Mouse (Mus musculus) hindbrain, embryonic 14.5 days (tissue): ENCODE results near the gene Hist1h3e. TPM values are rescaled to one million over a fixed set of nuclear protein-coding genes. Genes with fewer than 3 reads are reported as not detected.
"Not testable (repeated sequence)": the region's sequence is repeated elsewhere in the genome, so short reads cannot be mapped to it uniquely, and the experiment has no call there.

Experiments
- ATAC-seq: fragments of 200-750 bp; cut with Nextera tagmentation; 2 replicates; pipeline ENCODE4 v1.8.0; 2017; ENCODE audit warnings: moderate number of reproducible peaks, mild to moderate bottlenecking, moderate TSS enrichment, moderate library complexity; ENCODE audit not compliant: low FRiP score
- DNase-seq: peaks from one replicate; pipeline ENCODE4 v3.0.0-alpha.2; 2015; ENCODE audit warnings: low spot score
- H3K27ac ChIP-seq: fragments of 300-500 bp; sonication (generic); 2 replicates; pipeline ENCODE4 v1.5.1; 2014; ENCODE audit warnings: mild to moderate bottlenecking, moderate library complexity
- H3K27me3 ChIP-seq: fragments of 300-500 bp; sonication (generic); 2 replicates; pipeline ENCODE4 v1.6.1; 2014; ENCODE audit warnings: mild to moderate bottlenecking, low read length, mixed read lengths; ENCODE audit not compliant: control insufficient read depth, insufficient read depth
- H3K36me3 ChIP-seq: fragments of 300-500 bp; sonication (generic); replicated peaks from 2 replicates; pipeline ENCODE4 v1.6.1; 2014; ENCODE audit not compliant: control insufficient read depth, insufficient read depth
- H3K4me1 ChIP-seq: fragments of 300-500 bp; sonication (generic); replicated peaks from 2 replicates; pipeline ENCODE4 v1.6.1; 2014; ENCODE audit warnings: antibody characterized with exemption, low read length, mixed read lengths; ENCODE audit not compliant: control insufficient read depth, insufficient read depth
- H3K4me2 ChIP-seq: fragments of 300-500 bp; sonication (generic); replicated peaks from 2 replicates; pipeline ENCODE4 v1.6.1; 2014; ENCODE audit warnings: mild to moderate bottlenecking, moderate library complexity
- H3K4me3 ChIP-seq: fragments of 300-500 bp; sonication (generic); replicated peaks from 2 replicates; pipeline ENCODE4 v1.5.1; 2014; ENCODE audit warnings: mild to moderate bottlenecking, low read length
- H3K9ac ChIP-seq: fragments of 300-500 bp; sonication (generic); 2 replicates; pipeline ENCODE4 v1.6.1; 2014
- H3K9me3 ChIP-seq: fragments of 300-500 bp; sonication (generic); 2 replicates; pipeline ENCODE4 v1.6.1; 2016; ENCODE audit warnings: low read length; ENCODE audit not compliant: control insufficient read depth
- WGBS: fragments of 180-500 bp; shearing (Covaris S2); extraction: QIAGEN DNeasy Blood & Tissue Kit; methylation state at CpG from one replicate; pipeline ENCODE4 v1.1.7; 2014; 5-methylcytosine and 5-hydroxymethylcytosine counted together
- polyA plus RNA-seq: library from polyadenylated mRNA; unstranded; fragments of >200 nt; fragmentation: Nextera tagmentation; extraction: Ambion mirVana; gene quantifications from 2 replicates; pipeline ENCODE4 v1.2.1, GENCODE M21; 2014

Hist1h3e gene
- polyA plus RNA-seq, 1 experiment from 2014 or later: 3.1 TPM

GRCm38 (mm10) chr13:23543965-23544786 is 18.0 kb downstream of the Hist1h3e start, which contains the start of gene Hist1h3f:
Gene Hist1h3f, plus strand, starts transcription at chr13:23544052.
- Histone ChIP-seq H3K4me3 (peak within 1 kb of the TSS; percentile 44), H3K36me3 (no peaks in the 10 kb centered on the region), H3K4me2 (peak within 1 kb of the TSS; percentile 82), H3K27me3 (no peaks in the 10 kb centered on the region), H3K9ac (peak within 1 kb of the TSS; percentile 63), H3K27ac (peak within 1 kb of the TSS; percentile 86), H3K9me3 (no peaks in the 10 kb centered on the region), H3K4me1 (0 out of 2 replicates have a peak, but pooled peaks cover 6% of the 10 kb centered on the region)
- WGBS: under 1% methylated on average over 22 of the region's 45 CpGs
- DNase-seq (peak; percentile 98), ATAC-seq (peak; percentile 95)

DNA sequence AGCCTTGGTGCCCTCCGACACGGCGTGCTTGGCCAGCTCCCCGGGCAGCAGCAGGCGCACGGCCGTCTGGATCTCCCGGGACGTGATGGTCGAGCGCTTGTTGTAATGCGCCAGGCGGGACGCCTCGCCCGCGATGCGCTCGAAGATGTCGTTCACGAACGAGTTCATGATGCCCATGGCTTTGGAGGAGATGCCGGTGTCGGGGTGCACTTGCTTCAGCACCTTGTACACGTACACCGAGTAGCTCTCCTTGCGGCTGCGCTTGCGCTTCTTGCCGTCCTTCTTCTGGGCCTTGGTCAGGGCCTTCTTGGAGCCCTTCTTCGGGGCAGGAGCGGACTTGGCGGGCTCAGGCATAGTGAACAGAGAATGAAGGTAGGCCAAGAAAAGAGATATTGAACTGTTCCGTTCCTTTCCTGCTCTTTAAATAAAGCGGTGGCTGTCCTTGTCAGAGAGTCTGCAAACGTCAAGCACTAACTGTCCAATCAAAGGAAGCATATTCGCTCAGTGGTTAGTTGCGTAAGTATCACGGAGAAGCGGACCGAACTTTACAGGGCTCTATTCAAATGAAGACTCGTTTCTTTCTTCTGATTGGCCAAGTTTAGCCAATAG is 19.1 kb downstream of the Hist1h3e start, which contains the start of gene Hist1h2bh:
Hist1h2bh (minus strand) TSS at position 394 of the 609 bp plus-strand sequence.
- peak; percentile 79 for DNase-seq
- H3K9me3 ChIP-seq, H3K27me3 ChIP-seq, H3K36me3 ChIP-seq, H3K4me1 ChIP-seq: not testable (repeated sequence)
- WGBS: under 1% methylated on average over 24 of the region's 42 CpGs
- peak within 1 kb of the TSS; percentile 56 for H3K9ac ChIP-seq
- peak within 1 kb of the TSS; percentile 82 for H3K4me2 ChIP-seq
- peak within 1 kb of the TSS; percentile 86; the same call in 1 of the 2 replicates for H3K27ac ChIP-seq
- ATAC-seq: peak; percentile 91
- peak within 1 kb of the TSS; percentile 44 for H3K4me3 ChIP-seq

DNA sequence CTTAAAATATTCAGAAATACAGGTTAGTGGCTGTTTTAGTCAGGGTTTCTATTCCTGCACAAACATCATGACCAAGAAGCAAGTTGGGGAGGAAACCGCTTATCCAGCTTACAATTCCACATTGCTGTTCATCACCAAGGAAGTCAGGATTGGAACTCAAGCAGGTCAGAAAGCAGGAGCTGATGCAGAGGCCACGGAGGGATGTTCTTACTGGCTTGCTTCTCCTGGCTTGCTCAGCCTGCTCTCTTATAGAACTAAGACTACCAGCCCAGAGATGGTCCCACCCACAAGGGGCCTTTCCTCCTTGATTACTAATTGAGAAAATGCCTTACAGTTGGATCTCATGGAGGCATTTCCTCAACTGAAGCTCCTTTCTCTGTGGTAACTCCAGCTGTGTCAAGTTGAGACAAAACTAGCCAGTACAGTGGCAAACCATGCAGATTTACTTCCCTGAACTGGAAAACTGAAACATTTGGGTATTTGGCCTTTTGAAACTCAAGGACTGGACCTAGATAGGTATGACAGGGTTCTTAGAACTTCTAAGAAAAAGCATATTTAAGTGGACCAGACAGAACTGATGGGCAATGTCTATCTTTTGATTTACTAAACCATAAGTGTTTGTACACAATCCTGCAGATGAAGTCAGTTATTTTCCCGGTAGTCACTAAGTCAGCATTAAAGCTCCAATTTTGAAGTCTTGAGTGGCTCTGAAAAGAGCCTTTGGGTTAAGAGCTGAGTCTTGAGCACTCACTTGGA is 19.8 kb downstream of the Hist1h3e start:
- not testable (repeated sequence) for H3K27me3 ChIP-seq, H3K36me3 ChIP-seq, DNase-seq, H3K4me1 ChIP-seq, H3K27ac ChIP-seq, ATAC-seq, H3K9me3 ChIP-seq
- Histone ChIP-seq H3K9ac (peak overlapping the region; percentile 56), H3K4me2 (peak overlapping the region; percentile 82), H3K4me3 (peak overlapping the region; percentile 44)
- 6% methylated on average over 3 of the region's 3 CpGs for WGBS

DNA sequence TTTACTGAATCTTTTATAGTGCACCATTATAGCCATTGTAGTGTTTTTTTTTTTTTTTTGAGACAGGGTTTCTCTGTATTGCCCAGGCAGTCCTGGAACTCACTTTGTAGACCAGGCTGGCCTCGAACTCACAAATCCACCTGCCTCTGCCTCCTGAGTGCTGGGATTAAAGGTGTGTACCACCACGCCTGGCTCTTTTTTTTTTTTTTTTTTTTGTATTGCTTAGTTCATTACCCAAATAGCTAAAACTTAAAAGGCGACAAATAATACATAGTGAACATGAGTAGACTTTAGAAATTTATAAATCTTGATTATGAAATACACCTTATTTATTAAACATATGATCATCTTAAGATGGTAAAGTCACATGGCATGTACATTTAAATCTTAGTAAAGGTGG is 20.7 kb downstream of the Hist1h3e start:
- no peak overlapping the region for H3K9ac ChIP-seq
- ATAC-seq: no peak
- H3K9me3 ChIP-seq: no peaks in the 10 kb centered on the region
- H3K27me3 ChIP-seq: no peaks in the 10 kb centered on the region
- WGBS: 87% methylated on average over 3 of the region's 3 CpGs
- H3K36me3 ChIP-seq: no peaks in the 10 kb centered on the region
- DNase-seq: no peak
- H3K4me2 ChIP-seq: no peak overlapping the region
- H3K4me3 ChIP-seq: no peak overlapping the region
- 0 out of 2 replicates have a peak, but pooled peaks cover 6% of the 10 kb centered on the region for H3K4me1 ChIP-seq
- H3K27ac ChIP-seq: no peak overlapping the region

- H3K9ac ChIP-seq, H3K27ac ChIP-seq, H3K4me1 ChIP-seq, ATAC-seq, H3K27me3 ChIP-seq, H3K4me2 ChIP-seq, DNase-seq, H3K9me3 ChIP-seq, H3K4me3 ChIP-seq, H3K36me3 ChIP-seq: not testable (repeated sequence)
- WGBS: 78% methylated on average over 1 of the region's 1 CpGs
These were observed 22.3 kb downstream of the Hist1h3e start for GRCm38 (mm10) chr13:23539821-23540220.

GRCm38 (mm10) chr13:23538249-23538648 is 23.9 kb downstream of the Hist1h3e start:
- Histone ChIP-seq H3K27ac (no peak overlapping the region), H3K9ac (no peak overlapping the region), H3K4me2 (no peak overlapping the region), H3K27me3 (no peaks in the 10 kb centered on the region), H3K4me1 (peaks cover 11% of the 10 kb centered on the region), H3K36me3 (no peaks in the 10 kb centered on the region), H3K9me3 (no peaks in the 10 kb centered on the region), H3K4me3 (no peak overlapping the region)
- 77% methylated on average over 5 of the region's 5 CpGs for WGBS
- DNase-seq (no peak), ATAC-seq (no peak)

DNA sequence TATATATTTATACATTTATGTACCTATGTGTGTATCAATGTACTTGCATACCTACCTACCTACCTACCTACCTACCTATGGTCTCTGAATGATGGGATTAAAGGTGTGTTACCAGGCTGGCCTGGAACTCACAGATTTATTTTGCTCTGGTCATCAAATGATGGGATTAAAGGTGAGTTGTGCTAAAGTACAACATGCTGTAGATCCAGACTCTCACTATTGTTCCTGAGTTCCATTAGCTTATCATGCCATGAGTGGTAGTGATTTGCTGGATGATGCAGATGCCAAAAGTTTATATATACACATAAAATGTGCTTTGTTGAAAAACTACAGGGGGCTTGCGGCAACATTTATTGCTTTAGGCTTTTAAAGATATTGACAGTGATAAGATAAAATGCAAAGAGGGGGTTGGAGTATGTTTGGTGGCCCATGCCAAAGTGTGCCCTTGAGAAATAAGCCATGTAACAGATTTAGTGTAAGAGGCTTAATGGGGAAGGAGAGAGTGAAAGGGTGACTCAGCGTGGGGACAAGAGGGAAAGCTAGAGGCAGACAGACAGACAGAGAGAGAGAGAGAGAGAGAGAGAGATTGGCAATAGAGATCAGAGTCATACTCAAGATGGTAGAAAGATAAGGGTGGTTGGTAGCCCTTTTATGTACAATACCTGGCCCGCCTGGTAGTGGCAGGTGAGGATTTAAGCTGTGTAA is 25.0 kb downstream of the Hist1h3e start:
- WGBS: 79% methylated on average over 3 of the region's 3 CpGs
- peak overlapping the region; percentile 55 for H3K4me2 ChIP-seq
- no peaks in the 10 kb centered on the region for H3K36me3 ChIP-seq
- no peaks in the 10 kb centered on the region for H3K9me3 ChIP-seq
- no peak overlapping the region for H3K4me3 ChIP-seq
- H3K4me1 ChIP-seq: peaks cover 19% of the 10 kb centered on the region
- no peaks in the 10 kb centered on the region for H3K27me3 ChIP-seq
- DNase-seq (no peak), ATAC-seq (no peak)
- no peak overlapping the region for H3K9ac ChIP-seq
- no peak overlapping the region for H3K27ac ChIP-seq

GRCm38 (mm10) chr13:23536076-23536822 is 25.9 kb downstream of the Hist1h3e start:
- DNase-seq (no peak), ATAC-seq (no peak)
- peak overlapping the region; percentile 55 for H3K4me2 ChIP-seq
- H3K9me3 ChIP-seq: no peaks in the 10 kb centered on the region
- 26% methylated on average over 7 of the region's 7 CpGs for WGBS
- H3K9ac ChIP-seq: no peak overlapping the region
- peaks cover 22% of the 10 kb centered on the region for H3K4me1 ChIP-seq
- no peaks in the 10 kb centered on the region for H3K27me3 ChIP-seq
- H3K4me3 ChIP-seq: peak overlapping the region; percentile 35
- H3K27ac ChIP-seq: no peak overlapping the region
- no peaks in the 10 kb centered on the region for H3K36me3 ChIP-seq
